Mouse (Mus musculus): ENCODE measurements at regions not wholly inside any gene's neighbourhood (a gene's known extent, or its start where the extent isn't known, plus 50 kb on each side); places are given as distances from the start of the nearest gene placed in this dataset.

- Histone ChIP-seq H3K27me3 (ENCODE audit: control insufficient read depth, insufficient read depth, low read length) (no peaks in the 10 kb centered on the region), H3K36me3 (ENCODE audit: control insufficient read depth, insufficient read depth, low read length) (no peaks in the 10 kb centered on the region), H3K27ac (replicated peaks; ENCODE audit: insufficient read depth, low read depth, low read length) (no peak overlapping the region), H3K4me1 (ENCODE audit: control insufficient read depth, insufficient read depth, low read length) (no peaks in the 10 kb centered on the region), H3K9ac (ENCODE audit: low read depth, low read length) (no peak overlapping the region), H3K79me2 (ENCODE audit: control insufficient read depth, insufficient read depth, low read length) (no peaks in the 10 kb centered on the region), H3K4me3 (ENCODE audit: insufficient read depth, low read depth, low read length) (no peak overlapping the region)
- no peak for DNase-seq (ENCODE audit: extremely low read depth, low read depth, low spot score)
- WGBS, result 89% methylated on average over 3 of the region's 3 CpGs
- TF ChIP-seq CTCF (IDR thresholded peaks at IDR 0.05; ENCODE audit: low read depth, low read length) (no peak), POLR2A (IDR thresholded peaks at IDR 0.05; ENCODE audit: extremely low read depth, insufficient read depth, low read length) (no peak)
Observed at GRCm38 (mm10) chr9:115581116-115581515, 270.9 kb upstream of the Stt3b start.

- WGBS, result 86% methylated on average over 11 of the region's 11 CpGs
- Histone ChIP-seq H3K9ac (ENCODE audit: low read depth, low read length) (no peak overlapping the region), H3K4me1 (ENCODE audit: control insufficient read depth, insufficient read depth, low read length) (no peaks in the 10 kb centered on the region), H3K4me3 (ENCODE audit: insufficient read depth, low read depth, low read length) (no peak overlapping the region), H3K79me2 (ENCODE audit: control insufficient read depth, insufficient read depth, low read length) (no peaks in the 10 kb centered on the region), H3K27me3 (ENCODE audit: control insufficient read depth, insufficient read depth, low read length) (no peaks in the 10 kb centered on the region), H3K36me3 (ENCODE audit: control insufficient read depth, insufficient read depth, low read length) (no peaks in the 10 kb centered on the region), H3K27ac (replicated peaks; ENCODE audit: insufficient read depth, low read depth, low read length) (no peak overlapping the region)
- DNase-seq (ENCODE audit: extremely low read depth, low read depth, low spot score), result no peak
- TF ChIP-seq CTCF (IDR thresholded peaks at IDR 0.05; ENCODE audit: low read depth, low read length) (no peak), POLR2A (IDR thresholded peaks at IDR 0.05; ENCODE audit: extremely low read depth, insufficient read depth, low read length) (no peak)
Observed at GRCm38 (mm10) chr9:115583548-115583947, 273.3 kb upstream of the Stt3b start.

- 77% methylated on average over 7 of the region's 7 CpGs for WGBS
- Histone ChIP-seq H3K79me2 (ENCODE audit: control insufficient read depth, insufficient read depth, low read length) (no peaks in the 10 kb centered on the region), H3K36me3 (ENCODE audit: control insufficient read depth, insufficient read depth, low read length) (no peaks in the 10 kb centered on the region), H3K9ac (ENCODE audit: low read depth, low read length) (no peak overlapping the region), H3K4me3 (ENCODE audit: insufficient read depth, low read depth, low read length) (no peak overlapping the region), H3K4me1 (ENCODE audit: control insufficient read depth, insufficient read depth, low read length) (no peaks in the 10 kb centered on the region), H3K27me3 (ENCODE audit: control insufficient read depth, insufficient read depth, low read length) (no peaks in the 10 kb centered on the region), H3K27ac (replicated peaks; ENCODE audit: insufficient read depth, low read depth, low read length) (no peak overlapping the region)
- no peak for DNase-seq (ENCODE audit: extremely low read depth, low read depth, low spot score)
- TF ChIP-seq POLR2A (IDR thresholded peaks at IDR 0.05; ENCODE audit: extremely low read depth, insufficient read depth, low read length) (no peak), CTCF (IDR thresholded peaks at IDR 0.05; ENCODE audit: low read depth, low read length) (no peak)
Observed at GRCm38 (mm10) chr9:115584874-115585273, 274.7 kb upstream of the Stt3b start.

GRCm38 (mm10) chr9:115592466-115592865 lies 282.2 kb upstream of the Stt3b start:
- H3K27me3 ChIP-seq (ENCODE audit: control insufficient read depth, insufficient read depth, low read length), result peaks cover 2% of the 10 kb centered on the region; the same call in 1 of the 2 replicates

GRCm38 (mm10) chr9:115600228-115600627 lies 290.0 kb upstream of the Stt3b start:
- no peak overlapping the region for H3K27ac ChIP-seq (replicated peaks; ENCODE audit: insufficient read depth, low read depth, low read length)
- WGBS, result 59% methylated on average over 9 of the region's 9 CpGs
- TF ChIP-seq POLR2A (IDR thresholded peaks at IDR 0.05; ENCODE audit: extremely low read depth, insufficient read depth, low read length) (no peak), CTCF (IDR thresholded peaks at IDR 0.05; ENCODE audit: low read depth, low read length) (no peak)
- no peaks in the 10 kb centered on the region for H3K4me1 ChIP-seq (ENCODE audit: control insufficient read depth, insufficient read depth, low read length)
- H3K9ac ChIP-seq (ENCODE audit: low read depth, low read length), result no peak overlapping the region
- H3K4me3 ChIP-seq (ENCODE audit: insufficient read depth, low read depth, low read length), result no peak overlapping the region
- H3K27me3 ChIP-seq (ENCODE audit: control insufficient read depth, insufficient read depth, low read length), result no peaks in the 10 kb centered on the region; the same call in 1 of the 2 replicates
- DNase-seq (ENCODE audit: extremely low read depth, low read depth, low spot score), result no peak
- no peaks in the 10 kb centered on the region for H3K79me2 ChIP-seq (ENCODE audit: control insufficient read depth, insufficient read depth, low read length)
- no peaks in the 10 kb centered on the region for H3K36me3 ChIP-seq (ENCODE audit: control insufficient read depth, insufficient read depth, low read length)

More at GRCm38 (mm10) chr9:115592466-115592865, 282.2 kb upstream of the Stt3b start:
- Histone ChIP-seq H3K4me1 (ENCODE audit: control insufficient read depth, insufficient read depth, low read length) (no peaks in the 10 kb centered on the region), H3K79me2 (ENCODE audit: control insufficient read depth, insufficient read depth, low read length) (no peaks in the 10 kb centered on the region), H3K27ac (replicated peaks; ENCODE audit: insufficient read depth, low read depth, low read length) (no peak overlapping the region), H3K4me3 (ENCODE audit: insufficient read depth, low read depth, low read length) (no peak overlapping the region), H3K36me3 (ENCODE audit: control insufficient read depth, insufficient read depth, low read length) (no peaks in the 10 kb centered on the region), H3K9ac (ENCODE audit: low read depth, low read length) (no peak overlapping the region)
- WGBS, result 82% methylated on average over 5 of the region's 5 CpGs
- no peak for DNase-seq (ENCODE audit: extremely low read depth, low read depth, low spot score)
- TF ChIP-seq POLR2A (IDR thresholded peaks at IDR 0.05; ENCODE audit: extremely low read depth, insufficient read depth, low read length), result no peak
- TF ChIP-seq CTCF (IDR thresholded peaks at IDR 0.05; ENCODE audit: low read depth, low read length), result no peak

- no peak overlapping the region for H3K27ac ChIP-seq (replicated peaks; ENCODE audit: insufficient read depth, low read depth, low read length)
- 82% methylated on average over 2 of the region's 2 CpGs for WGBS
- no peaks in the 10 kb centered on the region for H3K79me2 ChIP-seq (ENCODE audit: control insufficient read depth, insufficient read depth, low read length)
- H3K27me3 ChIP-seq (ENCODE audit: control insufficient read depth, insufficient read depth, low read length), result no peaks in the 10 kb centered on the region; the same call in 1 of the 2 replicates
- H3K4me3 ChIP-seq (ENCODE audit: insufficient read depth, low read depth, low read length), result no peak overlapping the region
- no peak overlapping the region for H3K9ac ChIP-seq (ENCODE audit: low read depth, low read length)
- no peak for TF ChIP-seq POLR2A (IDR thresholded peaks at IDR 0.05; ENCODE audit: extremely low read depth, insufficient read depth, low read length)
- no peak for TF ChIP-seq CTCF (IDR thresholded peaks at IDR 0.05; ENCODE audit: low read depth, low read length)
- DNase-seq (ENCODE audit: extremely low read depth, low read depth, low spot score), result no peak
- no peaks in the 10 kb centered on the region for H3K4me1 ChIP-seq (ENCODE audit: control insufficient read depth, insufficient read depth, low read length)
- no peaks in the 10 kb centered on the region for H3K36me3 ChIP-seq (ENCODE audit: control insufficient read depth, insufficient read depth, low read length)
Observed at GRCm38 (mm10) chr9:115600826-115601225, 290.6 kb upstream of the Stt3b start.
